Mouse (Mus musculus): ENCODE data around the gene Rxra.

Gene Rxra

DNA sequence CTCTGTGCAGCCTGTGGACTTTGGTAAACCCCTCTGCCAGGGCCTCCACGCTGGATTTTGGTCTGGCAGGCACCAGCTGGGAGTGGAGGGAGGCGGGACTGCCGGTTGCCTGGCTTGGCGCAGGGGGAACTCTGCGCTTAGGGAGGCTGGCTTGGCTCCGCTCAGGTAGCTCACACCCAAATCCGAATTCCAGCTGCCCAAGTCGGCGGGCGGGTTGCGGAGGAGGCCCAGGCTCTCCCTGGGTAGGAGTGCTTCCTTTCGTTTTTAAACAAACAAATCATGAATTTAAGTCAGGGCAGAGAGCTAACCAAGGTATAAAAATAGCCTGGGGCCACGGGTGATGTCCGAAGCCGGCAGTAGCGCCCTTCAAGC lies at the start of gene Rxra:
TSS of gene Rxra (plus strand) at position 335 of the 372 bp plus-strand sequence.
- no peak for DNase-seq

DNA sequence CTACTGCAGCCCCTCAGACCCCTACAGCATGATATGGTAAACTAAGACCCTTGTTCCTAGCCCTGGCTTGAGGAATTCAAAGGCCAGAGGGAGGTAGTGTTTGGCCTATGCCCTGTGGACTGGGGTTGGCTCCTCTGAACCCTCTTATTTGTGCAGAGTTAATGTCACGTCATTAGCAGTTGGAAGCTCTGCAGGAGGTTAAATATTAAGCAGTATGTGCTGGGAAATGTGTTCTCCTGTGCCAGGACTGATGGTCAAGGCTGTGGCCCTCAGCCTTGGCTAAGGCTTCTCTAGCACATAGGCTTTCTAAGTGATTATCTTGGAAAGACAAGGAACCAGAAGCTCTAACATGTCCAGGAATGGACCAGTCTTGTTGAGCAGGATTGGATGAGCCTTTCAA lies 49.6 kb upstream of the Rxra start:
- no peak for DNase-seq

DNA sequence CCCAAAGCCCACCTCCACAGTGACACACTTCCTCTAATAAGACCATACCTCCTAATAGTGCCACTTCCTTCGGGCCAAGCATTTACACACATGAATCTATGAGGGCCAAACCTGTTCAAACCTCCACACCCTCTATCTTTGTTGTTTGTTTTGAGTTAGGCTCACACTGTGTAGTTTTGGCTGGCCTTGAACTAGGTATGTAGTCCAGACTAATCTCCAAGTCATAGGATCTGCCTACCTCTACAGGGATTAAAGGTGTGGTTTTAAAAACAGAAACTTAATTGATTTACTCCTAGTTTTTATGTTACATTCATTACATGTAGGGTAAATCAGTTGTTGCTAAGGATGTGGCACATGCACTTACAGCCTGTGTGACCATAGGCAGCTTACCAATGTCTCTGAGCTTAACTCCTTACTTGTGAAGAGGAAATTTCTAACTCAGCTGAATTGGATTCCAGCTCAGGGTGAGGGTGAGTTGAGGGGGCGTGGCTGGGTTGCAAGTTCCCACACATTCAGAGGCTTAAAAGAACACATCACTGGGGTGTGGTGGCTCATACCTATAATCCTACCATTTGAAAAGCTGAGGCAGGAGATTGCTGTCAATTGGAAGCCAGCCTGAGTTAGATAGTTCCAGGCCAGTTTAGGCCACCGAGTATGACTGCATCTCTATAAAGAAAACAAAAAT lies 45.5 kb upstream of the Rxra start:
- DNase-seq: no peak

DNA sequence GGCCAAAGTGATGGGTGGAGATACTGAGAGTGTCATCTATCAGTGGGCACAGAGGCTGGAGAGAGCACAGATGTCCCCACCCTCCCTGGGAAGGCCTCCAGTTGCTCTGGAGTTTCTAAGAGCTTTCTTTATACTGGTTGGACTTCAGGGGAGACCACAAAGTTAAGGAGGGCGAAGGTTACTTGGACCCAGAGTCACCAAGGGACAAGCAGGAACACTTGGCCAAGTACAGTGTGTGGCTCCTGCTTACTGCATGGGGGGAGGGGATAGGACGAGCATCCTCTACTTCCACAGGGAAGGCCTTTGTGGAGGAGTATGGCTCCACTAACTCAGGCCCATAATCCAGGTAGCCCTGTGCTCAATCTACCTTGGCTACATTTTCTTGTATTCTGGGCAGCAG lies 42.8 kb upstream of the Rxra start:
- no peak for DNase-seq

DNA sequence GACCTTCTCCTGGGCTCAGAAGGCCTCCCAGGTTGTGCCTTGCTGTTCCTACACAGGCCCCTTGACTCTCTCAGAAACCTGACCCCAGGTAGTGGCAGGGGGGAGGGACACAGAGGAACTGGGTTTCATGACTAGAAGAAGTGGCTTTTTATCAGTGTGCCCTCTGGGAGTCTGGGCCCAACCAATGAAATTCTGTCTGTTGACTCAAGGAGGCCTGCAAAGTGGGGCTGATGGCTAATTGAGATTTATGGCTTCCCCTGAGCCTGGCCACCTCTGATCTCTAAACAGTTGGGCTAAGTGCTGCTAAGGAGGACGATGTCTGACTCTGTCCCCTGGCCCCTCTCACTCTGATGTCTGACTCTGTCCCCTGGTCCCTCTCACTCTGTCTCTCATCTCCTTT lies 42.2 kb upstream of the Rxra start:
- DNase-seq: no peak

DNA sequence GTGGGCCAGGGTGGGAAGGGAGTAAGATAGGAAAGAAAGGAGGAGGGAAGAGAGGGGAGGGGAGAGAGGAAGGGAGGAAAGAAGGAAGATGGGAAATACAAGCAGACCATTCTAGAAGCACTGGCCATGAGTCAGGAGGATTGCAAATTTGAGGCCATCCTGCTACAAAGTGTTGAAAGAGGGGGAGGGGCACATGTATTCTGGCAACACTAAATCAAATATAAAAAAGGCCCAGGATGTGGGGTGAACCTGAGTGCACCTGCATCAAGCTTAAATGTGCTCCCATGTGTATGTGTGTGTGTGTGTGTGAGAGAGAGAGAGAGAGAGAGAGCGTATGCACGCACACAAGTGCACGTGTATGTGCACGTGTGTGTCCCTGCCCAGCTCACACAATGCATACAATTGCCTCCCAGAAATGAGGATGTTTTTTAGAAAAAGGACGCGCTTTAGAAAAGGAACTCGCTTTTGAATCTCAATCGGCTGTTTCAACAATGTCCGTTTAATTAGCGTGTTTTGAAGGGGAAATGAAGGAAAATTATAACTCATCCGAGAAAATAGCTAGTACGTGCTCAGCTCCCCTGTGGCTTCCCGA lies 41.0 kb upstream of the Rxra start:
- no peak for DNase-seq

DNA sequence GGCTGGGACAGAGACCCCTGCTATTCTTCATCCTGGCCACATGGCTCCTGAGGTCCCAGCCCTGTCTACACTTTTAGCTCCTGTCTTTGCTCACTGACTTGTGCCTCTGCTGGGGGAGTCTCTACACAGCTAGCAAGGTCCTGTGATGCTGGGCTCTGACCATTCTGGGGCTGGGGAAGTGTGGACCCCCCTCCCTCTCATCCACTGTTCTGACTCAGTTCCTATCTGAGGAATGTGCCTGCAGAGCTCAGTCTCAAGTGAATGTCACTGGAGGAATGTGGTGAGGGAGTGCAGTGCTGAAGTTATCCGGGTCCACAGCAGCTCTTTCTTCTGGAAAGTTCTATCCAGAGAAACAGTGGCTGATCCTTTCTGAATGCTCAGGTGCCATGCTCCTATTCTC lies 39.4 kb upstream of the Rxra start:
- DNase-seq: no peak

DNA sequence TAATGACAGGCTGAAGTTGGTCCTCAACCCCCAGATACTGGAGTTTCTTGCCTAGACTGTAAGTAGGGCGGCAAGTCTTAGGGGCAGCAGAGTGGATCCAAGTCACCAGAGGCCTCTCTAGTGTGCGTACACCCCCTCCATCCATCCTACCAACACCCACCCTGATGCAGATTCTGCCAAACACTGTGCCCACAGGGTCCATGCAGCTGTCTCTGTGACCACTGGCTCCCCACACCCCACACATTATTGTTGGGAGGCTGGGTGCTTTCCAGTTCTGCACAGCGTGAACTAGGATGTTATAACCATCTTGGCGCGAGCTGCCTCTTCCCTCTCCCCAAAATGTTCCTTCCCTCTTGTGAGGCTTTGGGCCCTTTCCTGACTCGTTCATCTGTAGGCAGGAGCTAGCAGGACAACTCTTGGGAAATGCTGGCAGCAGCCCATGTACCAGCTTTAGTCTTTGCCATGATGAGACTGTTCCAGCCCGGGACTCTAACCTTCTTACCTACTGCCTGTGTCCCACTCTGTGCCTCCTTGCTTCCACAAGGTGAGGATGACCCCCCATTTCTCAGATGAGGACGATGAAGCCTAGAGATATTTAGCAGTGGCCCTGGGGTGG lies 38.9 kb upstream of the Rxra start:
- DNase-seq: no peak

DNA sequence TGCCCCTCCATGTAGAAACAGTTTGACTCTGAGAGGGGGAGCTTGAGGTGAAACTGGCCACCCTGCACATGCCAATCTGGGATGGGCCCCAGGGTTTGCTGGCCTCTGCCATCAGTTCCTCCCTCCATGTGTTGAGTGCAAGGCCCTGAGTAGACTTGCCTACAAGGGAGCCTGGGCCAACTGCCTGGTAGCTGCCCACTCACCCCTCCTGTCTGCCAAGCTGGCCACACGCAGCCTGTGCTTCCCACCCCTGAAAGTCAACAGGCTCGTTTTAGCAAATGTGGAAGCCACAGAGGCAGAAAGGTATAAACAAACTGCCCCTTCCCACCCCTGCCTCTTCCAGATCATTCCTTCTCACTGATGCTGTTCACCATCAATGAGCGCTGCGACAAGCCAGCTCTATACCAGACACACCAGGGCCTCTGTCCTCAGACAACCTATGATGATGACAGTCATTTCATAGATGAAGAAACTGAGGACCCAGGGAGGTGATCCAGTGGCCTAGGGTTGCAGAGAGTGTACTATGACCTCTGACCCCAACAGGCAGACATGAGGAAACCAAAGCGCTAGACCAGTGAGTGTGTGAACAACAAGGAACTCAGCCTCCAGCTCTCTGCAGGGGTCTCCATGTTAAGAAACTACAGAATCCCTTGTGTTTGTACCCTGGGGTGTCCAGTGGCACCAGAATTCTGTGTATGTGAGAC lies 36.5 kb upstream of the Rxra start:
- peak; percentile 19 for DNase-seq

DNA sequence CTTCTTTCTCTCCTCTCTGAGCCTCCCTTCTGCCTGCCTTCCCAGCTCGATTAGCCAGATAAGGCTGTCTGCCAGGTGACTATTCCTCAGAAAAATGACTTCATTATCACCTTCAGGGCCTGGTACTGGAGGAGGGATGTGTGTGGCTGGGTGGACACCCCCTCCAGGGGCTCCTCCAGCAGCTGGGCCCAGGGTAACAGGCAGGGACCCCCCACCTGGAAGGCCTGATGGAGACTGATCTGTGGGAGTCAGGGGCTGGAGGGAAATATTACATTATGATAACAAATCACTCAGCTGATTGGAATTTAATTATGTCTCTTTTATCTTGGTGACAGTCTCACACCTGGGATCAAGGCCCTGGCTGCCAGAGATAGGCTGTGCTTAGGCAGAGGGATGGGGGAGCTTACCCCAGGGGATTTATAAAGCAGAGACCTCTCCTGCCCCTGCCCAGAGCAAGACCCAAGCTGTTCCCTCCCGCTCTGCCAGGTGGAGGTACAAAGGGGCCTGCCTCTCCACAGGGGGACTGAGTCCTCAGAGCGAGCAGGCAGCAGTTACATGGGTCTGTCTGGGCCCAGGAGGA lies 35.2 kb upstream of the Rxra start:
- DNase-seq: no peak

DNA sequence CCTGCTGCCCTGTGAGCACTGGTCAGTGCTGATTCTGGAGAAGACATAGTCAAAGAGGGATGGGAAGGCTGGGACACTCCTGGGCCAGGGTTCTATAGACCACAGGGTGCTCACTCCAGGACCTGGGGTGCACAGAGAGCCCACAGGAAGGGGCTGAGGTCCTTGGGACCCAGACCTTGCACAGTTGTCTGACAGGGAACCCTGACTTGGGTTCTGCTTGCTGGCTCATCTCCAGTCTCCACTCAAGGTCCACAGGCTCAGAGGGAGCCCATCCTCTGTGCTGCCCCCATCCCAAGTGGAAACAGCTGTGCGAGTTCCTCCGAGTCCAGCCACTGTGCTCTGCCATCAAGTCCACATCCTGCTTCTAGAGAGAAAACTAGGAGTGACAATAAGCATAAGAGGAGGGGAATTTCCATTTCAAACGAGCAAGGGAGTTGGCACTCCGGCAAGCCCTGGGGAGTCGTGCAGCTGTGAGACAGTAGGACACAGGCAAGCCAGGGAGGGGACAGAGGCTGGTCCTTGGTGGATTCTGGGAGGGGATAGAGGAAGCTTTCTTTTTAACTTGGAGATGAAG lies 31.6 kb upstream of the Rxra start:
- DNase-seq: no peak

DNA sequence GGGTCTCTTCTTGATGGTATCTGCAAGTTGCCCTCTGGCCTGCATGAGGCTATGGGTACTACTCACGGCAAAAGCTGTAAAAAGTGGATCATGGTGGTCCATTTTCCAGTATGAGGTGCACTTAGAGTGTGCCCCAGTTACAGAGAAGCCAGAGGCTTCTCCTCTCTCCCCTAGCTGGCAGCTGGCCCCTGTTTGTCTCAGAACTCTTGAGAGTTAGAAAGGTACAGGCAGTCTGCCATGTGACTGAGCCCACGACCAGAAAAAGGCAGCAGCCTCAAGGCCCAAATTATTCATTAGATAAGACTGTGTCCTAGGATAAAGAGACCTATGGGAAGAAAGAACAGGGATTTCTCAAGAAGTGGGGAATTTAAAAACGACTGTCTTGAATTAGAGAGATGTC lies 30.8 kb upstream of the Rxra start:
- DNase-seq: no peak

DNA sequence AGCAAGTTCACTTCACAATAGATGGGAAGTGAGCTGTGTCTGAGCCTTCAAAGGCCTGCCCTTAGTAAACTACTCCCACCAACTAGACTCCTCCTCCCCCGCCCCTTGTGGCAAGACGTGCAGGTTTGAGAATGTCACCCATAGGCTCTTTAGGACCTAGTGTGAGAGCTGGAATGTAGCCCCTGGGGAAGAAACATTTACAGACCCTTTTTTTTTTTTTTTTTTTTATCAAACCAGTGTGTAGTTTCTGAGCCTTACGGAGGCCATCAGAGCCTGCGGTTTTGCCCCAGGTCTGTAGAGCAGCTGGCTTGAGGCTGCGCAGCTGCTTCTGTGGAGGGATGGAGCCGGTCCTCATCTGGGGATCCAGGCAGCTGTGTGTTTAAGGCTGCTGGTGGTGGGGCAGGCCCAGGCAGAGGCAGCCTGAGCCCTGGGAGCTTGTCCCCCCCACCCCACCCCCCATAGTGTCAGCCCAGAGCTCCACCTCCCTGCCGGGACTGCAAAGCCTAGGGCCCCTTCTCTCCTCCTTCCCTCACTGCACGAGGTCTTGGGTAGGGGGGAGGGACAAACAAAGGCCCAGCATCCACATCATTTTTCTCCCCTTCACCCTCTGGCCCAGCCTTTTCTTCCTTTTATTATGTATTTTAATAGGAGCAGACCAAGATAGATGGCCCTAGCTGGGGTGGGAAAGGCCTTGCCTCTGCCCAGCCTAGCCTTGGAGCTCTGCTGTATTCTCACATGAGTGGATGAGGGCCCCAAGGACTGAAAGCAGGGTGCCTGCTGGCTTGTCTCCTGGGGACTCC lies 26.2 kb upstream of the Rxra start:
- DNase-seq: no peak

DNA sequence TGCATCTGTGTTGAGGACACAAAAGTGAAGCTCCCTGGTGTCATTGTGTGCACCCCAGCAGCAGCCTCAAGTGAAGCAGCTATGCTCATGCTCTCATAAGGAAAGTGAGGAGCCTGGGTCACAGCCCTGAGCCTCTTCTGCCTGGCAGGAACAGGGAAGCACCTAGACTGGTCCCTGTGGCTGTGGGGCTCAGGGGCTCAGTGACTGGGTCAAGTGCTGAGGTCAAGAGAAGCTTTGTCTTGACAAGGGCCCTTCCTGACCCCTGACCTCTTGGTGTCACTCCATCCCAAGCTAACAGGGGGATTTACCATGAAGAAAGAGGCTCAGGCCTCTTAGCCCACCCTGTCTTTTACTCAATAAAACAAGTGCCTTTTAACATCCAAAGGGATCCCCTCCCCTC lies 25.2 kb upstream of the Rxra start:
- DNase-seq: no peak

DNA sequence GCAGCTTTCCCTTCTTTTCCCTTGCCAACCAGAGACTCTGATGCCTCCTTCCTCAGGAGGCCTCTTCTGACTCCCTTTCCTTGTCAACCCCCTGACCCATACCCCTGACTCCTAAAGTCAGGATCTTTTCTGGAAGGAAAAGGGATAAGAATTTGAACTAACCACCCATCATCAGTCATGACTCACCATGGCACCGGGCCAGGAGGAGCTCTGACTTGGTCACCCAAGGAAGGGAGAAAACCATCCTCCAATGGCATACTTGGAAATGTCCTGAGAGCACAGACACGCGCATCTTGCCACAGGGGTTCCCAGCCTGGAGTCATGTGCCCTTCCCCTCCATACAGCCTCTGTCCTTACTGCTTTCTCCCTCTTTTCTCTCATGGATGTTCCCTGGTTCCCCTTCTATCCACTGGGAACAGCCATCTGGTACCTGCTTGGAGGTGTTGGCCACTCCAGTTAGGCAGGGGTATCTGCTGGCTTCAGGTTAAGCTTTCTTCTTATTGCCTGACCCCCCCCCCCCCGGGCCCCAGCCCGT lies 22.7 kb upstream of the Rxra start:
- no peak for DNase-seq

DNA sequence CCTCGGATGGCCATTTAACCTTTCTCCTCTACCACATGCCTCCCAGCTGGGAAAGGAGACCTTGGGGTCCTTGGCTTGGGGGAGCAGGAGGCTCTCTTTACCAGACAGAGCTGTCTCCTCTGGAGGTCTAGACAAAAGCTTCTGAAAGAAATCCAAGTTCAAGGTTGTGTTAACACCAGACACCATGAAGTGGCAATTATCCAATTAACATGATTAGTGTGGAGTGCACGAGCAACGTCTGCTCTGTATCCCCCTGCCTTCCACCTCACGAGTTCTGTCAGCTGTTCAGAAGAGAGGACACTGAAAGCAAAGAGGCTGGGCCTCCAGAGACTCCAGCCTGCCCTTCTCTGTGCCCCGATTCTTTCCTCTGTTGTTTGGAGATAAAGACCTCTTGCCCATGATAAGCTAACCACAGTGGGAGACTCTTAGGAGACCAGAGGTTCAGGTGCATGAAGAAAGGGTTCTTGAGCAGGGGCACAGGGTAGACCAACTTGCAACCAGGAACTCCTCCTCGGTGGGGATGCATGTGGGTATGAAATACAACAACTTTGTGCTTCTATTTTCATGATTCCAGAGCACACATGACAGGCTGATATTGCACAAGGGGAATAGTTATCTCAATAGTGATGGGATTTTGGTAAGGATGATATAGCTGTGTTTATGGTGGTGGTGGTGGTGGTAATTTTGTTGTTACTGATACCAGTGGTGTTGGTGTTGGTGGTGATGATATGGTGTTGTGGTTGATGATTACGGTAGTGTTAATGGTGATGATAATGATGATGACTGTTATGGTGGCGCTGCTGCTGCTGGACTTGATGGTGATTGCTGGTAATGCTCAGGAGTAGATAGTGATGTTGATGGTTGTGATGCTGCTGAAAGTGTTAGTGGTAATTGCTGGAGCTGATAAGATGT lies 21.7 kb upstream of the Rxra start:
- no peak for DNase-seq

DNA sequence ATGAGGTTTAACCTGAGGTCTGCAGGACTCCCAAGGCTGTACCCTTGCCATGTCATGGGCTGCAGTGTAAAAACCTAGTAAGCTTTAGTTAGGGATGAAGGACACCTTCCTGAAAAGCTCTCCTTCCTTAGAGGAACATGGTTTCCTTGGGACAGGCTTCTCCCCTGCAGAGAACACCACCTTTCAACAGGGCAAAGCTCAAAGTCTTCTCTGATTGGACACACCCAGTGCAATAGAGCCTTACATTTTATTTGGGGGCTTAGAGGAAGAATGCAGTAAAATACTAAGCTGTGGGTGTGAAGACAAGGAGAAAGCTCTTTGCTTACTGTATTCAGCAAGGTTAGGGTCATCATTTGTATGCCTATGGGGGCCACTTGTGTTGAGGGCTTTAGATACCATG lies 19.7 kb upstream of the Rxra start:
- no peak for DNase-seq

DNA sequence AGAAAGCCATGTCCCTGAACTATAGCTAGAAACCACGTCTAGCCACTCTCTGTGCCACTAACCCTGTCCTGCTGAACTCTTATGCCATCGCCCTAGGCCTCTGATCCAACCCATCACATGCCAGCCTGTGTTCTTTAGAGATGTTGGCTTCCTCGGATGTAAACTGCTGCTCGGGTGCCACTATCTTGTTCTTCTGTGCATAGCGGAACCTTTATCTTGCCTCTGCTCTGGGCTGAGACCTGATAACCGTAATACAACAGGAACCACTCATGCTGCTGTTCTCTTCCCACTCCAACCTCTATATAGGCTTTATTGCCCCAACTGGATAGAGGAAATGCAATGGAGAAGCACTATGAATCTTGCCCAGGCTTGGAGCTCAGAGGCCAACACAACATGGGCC lies 11.0 kb upstream of the Rxra start:
- no peak for DNase-seq

DNA sequence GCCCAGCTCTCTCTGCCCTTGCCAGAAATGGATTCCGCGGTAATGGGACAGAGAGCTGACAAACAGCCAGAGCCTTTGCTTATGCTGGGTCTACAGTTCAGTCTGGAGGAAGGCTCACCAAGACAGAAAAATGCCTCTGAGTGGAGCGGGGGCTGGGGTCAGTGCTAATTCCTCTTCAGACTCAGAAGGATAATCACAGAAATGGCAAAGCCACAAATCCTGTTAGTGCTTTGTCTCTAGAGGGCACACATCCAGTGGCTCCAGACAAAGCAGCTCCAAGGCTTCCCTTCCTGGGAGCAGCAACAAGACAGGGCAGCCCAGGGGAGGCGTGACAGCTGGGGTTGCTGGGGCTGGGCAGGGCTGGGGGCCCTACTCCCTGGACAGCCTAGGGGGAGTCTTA lies 9.5 kb upstream of the Rxra start:
- DNase-seq: no peak

DNA sequence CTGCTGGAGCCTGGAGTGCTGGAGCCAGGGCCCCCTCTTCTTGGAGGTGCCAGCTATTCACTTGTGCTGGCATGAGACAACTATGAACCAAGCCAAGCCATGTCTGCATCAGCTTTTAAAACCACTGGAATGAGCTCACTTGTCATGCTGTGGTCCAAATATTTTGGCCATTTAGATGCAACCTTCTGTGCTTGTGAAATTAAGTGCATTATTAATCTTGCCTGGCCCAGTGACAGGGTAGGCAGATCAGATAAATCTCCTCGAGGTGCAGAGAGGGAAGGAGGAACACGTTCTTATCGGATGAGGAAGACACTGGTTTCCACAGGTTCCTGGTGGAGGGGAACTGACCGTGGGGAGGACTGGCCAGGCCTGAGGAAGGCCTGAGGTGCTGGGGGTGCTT lies 8.6 kb upstream of the Rxra start:
- DNase-seq: no peak

DNA sequence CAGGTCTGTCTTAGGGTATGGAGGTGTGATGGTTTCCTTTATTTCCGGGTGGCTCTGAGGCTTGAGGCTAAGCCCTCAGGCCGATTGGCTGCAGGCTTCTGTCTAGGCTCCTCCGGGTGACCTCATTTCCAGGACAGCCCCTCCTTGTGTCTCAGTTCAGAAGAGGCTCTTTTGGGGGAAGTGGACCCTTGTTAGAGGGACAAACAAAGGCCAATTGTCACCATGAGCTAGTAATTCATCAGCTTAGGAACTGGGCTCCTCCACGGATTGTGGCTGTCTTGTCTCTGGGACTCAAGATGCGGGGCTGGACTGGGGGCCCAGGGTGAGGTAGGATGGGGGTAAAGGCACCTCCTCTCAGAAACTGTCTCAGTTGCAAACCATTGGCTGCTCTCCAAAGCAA lies 5.5 kb upstream of the Rxra start:
- no peak for DNase-seq

Data from right cerebral cortex, postnatal 14 days (tissue).